Mouse (Mus musculus): ENCODE data around the gene Nrxn2. TPM values are rescaled to one million over a fixed set of nuclear protein-coding genes. Genes with fewer than 3 reads are reported as not detected.

The Nrxn2 gene
- polyA plus RNA-seq, 1 experiment from 2014 or later, result 0.77 TPM

DNA sequence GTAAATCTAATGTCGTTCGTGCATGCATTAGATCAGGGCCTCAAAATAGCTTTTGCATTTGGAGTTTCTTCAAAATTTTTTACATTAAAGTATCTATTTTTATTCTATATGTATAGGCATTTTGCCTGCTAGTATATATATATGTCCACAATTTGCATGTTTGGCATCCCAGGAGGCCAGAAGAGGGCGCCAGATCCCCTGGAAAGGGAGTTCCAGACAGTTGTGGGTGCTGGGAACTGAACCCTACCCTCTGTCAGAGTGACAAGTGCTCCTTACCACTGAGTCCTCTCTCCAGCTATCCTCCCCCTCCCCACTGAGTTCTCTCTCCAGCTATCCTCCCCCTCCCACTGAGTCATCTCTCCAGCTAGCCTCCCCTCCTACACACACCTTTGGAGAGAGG lies 48.4 kb downstream of the Nrxn2 start:
- Histone ChIP-seq H3K36me3 (ENCODE audit: control insufficient read depth, insufficient read depth) (no peaks in the 10 kb centered on the region), H3K4me3 (ENCODE audit: low read length) (no peak overlapping the region), H3K4me2 (ENCODE audit: low read depth, low read length) (no peak overlapping the region), H3K27ac (ENCODE audit: low read length) (no peak overlapping the region), H3K9me3 (replicated peaks; ENCODE audit: control insufficient read depth, low read length) (no peaks in the 10 kb centered on the region), H3K27me3 (ENCODE audit: control insufficient read depth, insufficient read depth, low read length) (0 out of 2 replicates have a peak, but pooled peaks cover 5% of the 10 kb centered on the region), H3K9ac (ENCODE audit: low read length) (no peak overlapping the region), H3K4me1 (ENCODE audit: control insufficient read depth, insufficient read depth, low read length) (no peaks in the 10 kb centered on the region; the same call in none of the 2 replicates)
- ATAC-seq (replicated peaks; ENCODE audit: extremely low read depth, insufficient read depth, low FRiP score), result no peak
- 85% methylated on average over 3 of the region's 3 CpGs for WGBS

GRCm38 (mm10) chr19:6467374-6467979 lies 48.9 kb downstream of the Nrxn2 start:
- Histone ChIP-seq H3K27me3 (ENCODE audit: control insufficient read depth, insufficient read depth, low read length) (0 out of 2 replicates have a peak, but pooled peaks cover 5% of the 10 kb centered on the region), H3K4me1 (ENCODE audit: control insufficient read depth, insufficient read depth, low read length) (no peaks in the 10 kb centered on the region; the same call in none of the 2 replicates), H3K4me2 (ENCODE audit: low read depth, low read length) (no peak overlapping the region), H3K27ac (ENCODE audit: low read length) (no peak overlapping the region), H3K4me3 (ENCODE audit: low read length) (no peak overlapping the region), H3K9me3 (replicated peaks; ENCODE audit: control insufficient read depth, low read length) (no peaks in the 10 kb centered on the region), H3K36me3 (ENCODE audit: control insufficient read depth, insufficient read depth) (no peaks in the 10 kb centered on the region), H3K9ac (ENCODE audit: low read length) (no peak overlapping the region)
- ATAC-seq (replicated peaks; ENCODE audit: extremely low read depth, insufficient read depth, low FRiP score), result no peak
- WGBS, result 79% methylated on average over 15 of the region's 15 CpGs

DNA sequence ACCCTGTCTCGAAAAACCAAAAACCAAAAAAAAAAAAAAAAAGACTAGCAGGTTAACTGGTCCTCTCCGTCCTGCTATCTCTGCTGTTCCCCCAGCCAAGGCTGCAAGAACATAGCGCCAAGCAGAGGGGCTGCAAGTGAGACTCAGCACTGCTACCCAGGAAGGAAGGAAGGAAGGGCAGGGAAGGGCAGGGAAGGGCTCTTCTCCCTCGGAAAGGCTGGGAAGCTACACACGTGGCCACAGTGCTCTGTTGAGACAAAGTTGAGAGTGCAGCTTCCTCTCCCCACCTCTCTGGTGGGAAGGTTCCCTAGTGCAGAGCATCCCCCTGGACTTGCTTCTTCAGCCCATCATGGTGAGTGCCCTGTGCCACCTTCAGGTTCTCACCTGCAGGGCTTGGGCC lies 53.1 kb downstream of the Nrxn2 start:
- Histone ChIP-seq H3K27ac (ENCODE audit: low read length) (no peak overlapping the region), H3K27me3 (ENCODE audit: control insufficient read depth, insufficient read depth, low read length) (no peaks in the 10 kb centered on the region), H3K36me3 (ENCODE audit: control insufficient read depth, insufficient read depth) (no peaks in the 10 kb centered on the region), H3K4me3 (ENCODE audit: low read length) (no peak overlapping the region), H3K9me3 (replicated peaks; ENCODE audit: control insufficient read depth, low read length) (no peaks in the 10 kb centered on the region), H3K4me2 (ENCODE audit: low read depth, low read length) (no peak overlapping the region), H3K4me1 (ENCODE audit: control insufficient read depth, insufficient read depth, low read length) (no peaks in the 10 kb centered on the region; the same call in 1 of the 2 replicates), H3K9ac (ENCODE audit: low read length) (no peak overlapping the region)
- no peak for ATAC-seq (replicated peaks; ENCODE audit: extremely low read depth, insufficient read depth, low FRiP score)
- 55% methylated on average over 5 of the region's 5 CpGs for WGBS

DNA sequence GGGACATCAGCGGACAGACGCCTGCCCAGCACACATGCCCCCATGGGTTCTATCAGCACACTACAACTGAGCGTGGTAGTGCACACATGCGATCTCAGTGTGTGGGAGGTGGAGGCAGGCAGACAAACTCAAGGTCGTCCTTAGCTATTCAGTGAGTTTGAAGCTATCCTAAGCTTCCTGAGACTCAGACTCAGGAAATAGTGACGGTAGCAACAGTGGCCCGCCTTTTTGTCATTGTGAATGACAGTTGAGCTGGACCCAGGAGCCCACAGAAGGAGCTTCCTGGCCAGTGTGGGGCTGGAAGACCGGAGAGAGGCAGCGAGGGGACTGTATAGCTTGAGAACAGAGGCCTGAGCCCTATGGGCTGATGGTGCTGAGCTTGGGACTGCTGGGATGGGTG lies 54.3 kb downstream of the Nrxn2 start:
- WGBS, result 67% methylated on average over 9 of the region's 9 CpGs

DNA sequence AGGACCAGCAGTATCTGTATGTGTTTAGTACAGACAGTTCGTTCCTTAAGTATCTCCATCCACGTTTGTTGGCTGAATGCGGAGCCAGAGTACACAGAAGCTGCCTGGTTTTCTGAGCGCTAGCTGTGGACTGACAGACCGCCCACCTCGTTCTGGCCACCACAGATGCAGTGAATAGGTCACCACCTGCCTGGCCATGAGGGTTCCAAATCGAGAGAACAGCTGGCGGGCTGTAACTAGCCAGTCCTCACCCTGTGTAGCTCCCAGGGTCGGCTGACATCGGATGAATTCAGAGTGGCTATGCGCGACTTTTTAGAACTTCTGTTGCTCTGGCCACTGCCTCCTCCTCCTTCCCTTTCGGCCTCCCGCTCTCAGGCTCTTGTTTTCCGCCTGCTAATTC lies 56.2 kb downstream of the Nrxn2 start:
- no peak for ATAC-seq (replicated peaks; ENCODE audit: extremely low read depth, insufficient read depth, low FRiP score)
- Histone ChIP-seq H3K9ac (ENCODE audit: low read length) (no peak overlapping the region), H3K27me3 (ENCODE audit: control insufficient read depth, insufficient read depth, low read length) (no peaks in the 10 kb centered on the region), H3K4me2 (ENCODE audit: low read depth, low read length) (no peak overlapping the region), H3K4me1 (ENCODE audit: control insufficient read depth, insufficient read depth, low read length) (no peaks in the 10 kb centered on the region; the same call in 1 of the 2 replicates), H3K36me3 (ENCODE audit: control insufficient read depth, insufficient read depth) (no peaks in the 10 kb centered on the region), H3K9me3 (replicated peaks; ENCODE audit: control insufficient read depth, low read length) (no peaks in the 10 kb centered on the region), H3K27ac (ENCODE audit: low read length) (no peak overlapping the region), H3K4me3 (ENCODE audit: low read length) (no peak overlapping the region)
- 43% methylated on average over 15 of the region's 15 CpGs for WGBS

More for the DNA sequence above, 54.3 kb downstream of the Nrxn2 start:
- Histone ChIP-seq H3K4me2 (ENCODE audit: low read depth, low read length) (no peak overlapping the region), H3K9ac (ENCODE audit: low read length) (no peak overlapping the region), H3K27me3 (ENCODE audit: control insufficient read depth, insufficient read depth, low read length) (no peaks in the 10 kb centered on the region), H3K27ac (ENCODE audit: low read length) (no peak overlapping the region), H3K4me3 (ENCODE audit: low read length) (no peak overlapping the region), H3K4me1 (ENCODE audit: control insufficient read depth, insufficient read depth, low read length) (no peaks in the 10 kb centered on the region; the same call in 1 of the 2 replicates), H3K9me3 (replicated peaks; ENCODE audit: control insufficient read depth, low read length) (no peaks in the 10 kb centered on the region), H3K36me3 (ENCODE audit: control insufficient read depth, insufficient read depth) (no peaks in the 10 kb centered on the region)
- ATAC-seq (replicated peaks; ENCODE audit: extremely low read depth, insufficient read depth, low FRiP score), result no peak

- Histone ChIP-seq H3K9ac (ENCODE audit: low read length) (no peak overlapping the region), H3K27me3 (ENCODE audit: control insufficient read depth, insufficient read depth, low read length) (no peaks in the 10 kb centered on the region), H3K9me3 (replicated peaks; ENCODE audit: control insufficient read depth, low read length) (no peaks in the 10 kb centered on the region), H3K36me3 (ENCODE audit: control insufficient read depth, insufficient read depth) (no peaks in the 10 kb centered on the region), H3K27ac (ENCODE audit: low read length) (no peak overlapping the region), H3K4me2 (ENCODE audit: low read depth, low read length) (no peak overlapping the region), H3K4me1 (ENCODE audit: control insufficient read depth, insufficient read depth, low read length) (no peaks in the 10 kb centered on the region; the same call in 1 of the 2 replicates), H3K4me3 (ENCODE audit: low read length) (no peak overlapping the region)
- no peak for ATAC-seq (replicated peaks; ENCODE audit: extremely low read depth, insufficient read depth, low FRiP score)
- 30% methylated on average over 5 of the region's 5 CpGs for WGBS
Measured at GRCm38 (mm10) chr19:6475129-6475528, 56.6 kb downstream of the Nrxn2 start.

GRCm38 (mm10) chr19:6477007-6477406 lies 58.5 kb downstream of the Nrxn2 start:
- no peaks in the 10 kb centered on the region for H3K27me3 ChIP-seq (ENCODE audit: control insufficient read depth, insufficient read depth, low read length)
- no peaks in the 10 kb centered on the region for H3K36me3 ChIP-seq (ENCODE audit: control insufficient read depth, insufficient read depth)
- ATAC-seq (replicated peaks; ENCODE audit: extremely low read depth, insufficient read depth, low FRiP score), result no peak
- no peaks in the 10 kb centered on the region for H3K9me3 ChIP-seq (replicated peaks; ENCODE audit: control insufficient read depth, low read length)
- no peak overlapping the region for H3K4me2 ChIP-seq (ENCODE audit: low read depth, low read length)
- H3K4me3 ChIP-seq (ENCODE audit: low read length), result no peak overlapping the region
- H3K9ac ChIP-seq (ENCODE audit: low read length), result no peak overlapping the region
- no peak overlapping the region for H3K27ac ChIP-seq (ENCODE audit: low read length)
- 44% methylated on average over 4 of the region's 4 CpGs for WGBS
- H3K4me1 ChIP-seq (ENCODE audit: control insufficient read depth, insufficient read depth, low read length), result no peaks in the 10 kb centered on the region; the same call in 1 of the 2 replicates

- no peak overlapping the region for H3K4me2 ChIP-seq (ENCODE audit: low read depth, low read length)
- 79% methylated on average over 2 of the region's 2 CpGs for WGBS
- H3K4me1 ChIP-seq (ENCODE audit: control insufficient read depth, insufficient read depth, low read length), result no peaks in the 10 kb centered on the region
- no peak overlapping the region for H3K27ac ChIP-seq (ENCODE audit: low read length)
- no peaks in the 10 kb centered on the region for H3K36me3 ChIP-seq (ENCODE audit: control insufficient read depth, insufficient read depth)
- H3K9ac ChIP-seq (ENCODE audit: low read length), result no peak overlapping the region
- no peak overlapping the region for H3K4me3 ChIP-seq (ENCODE audit: low read length)
- ATAC-seq (replicated peaks; ENCODE audit: extremely low read depth, insufficient read depth, low FRiP score), result no peak
- no peaks in the 10 kb centered on the region for H3K9me3 ChIP-seq (replicated peaks; ENCODE audit: control insufficient read depth, low read length)
- no peaks in the 10 kb centered on the region for H3K27me3 ChIP-seq (ENCODE audit: control insufficient read depth, insufficient read depth, low read length)
Measured at GRCm38 (mm10) chr19:6478566-6478965, 60.0 kb downstream of the Nrxn2 start.

- peaks cover 3% of the 10 kb centered on the region; the same call in 1 of the 2 replicates for H3K27me3 ChIP-seq (ENCODE audit: control insufficient read depth, insufficient read depth, low read length)
- H3K4me3 ChIP-seq (ENCODE audit: low read length), result no peak overlapping the region
- 70% methylated on average over 6 of the region's 6 CpGs for WGBS
- no peak overlapping the region for H3K27ac ChIP-seq (ENCODE audit: low read length)
- H3K4me2 ChIP-seq (ENCODE audit: low read depth, low read length), result no peak overlapping the region
- no peaks in the 10 kb centered on the region for H3K4me1 ChIP-seq (ENCODE audit: control insufficient read depth, insufficient read depth, low read length)
- H3K36me3 ChIP-seq (ENCODE audit: control insufficient read depth, insufficient read depth), result no peaks in the 10 kb centered on the region
- H3K9ac ChIP-seq (ENCODE audit: low read length), result no peak overlapping the region
- no peaks in the 10 kb centered on the region for H3K9me3 ChIP-seq (replicated peaks; ENCODE audit: control insufficient read depth, low read length)
- ATAC-seq (replicated peaks; ENCODE audit: extremely low read depth, insufficient read depth, low FRiP score), result no peak
Measured at GRCm38 (mm10) chr19:6482886-6483285, 64.4 kb downstream of the Nrxn2 start.

Measured in heart, embryonic 16.5 days (tissue).